Mouse (Mus musculus) MEL (cell line): ENCODE results near the gene Wdr1. TPM values are rescaled to one million over a fixed set of nuclear protein-coding genes. Genes with fewer than 3 reads are reported as not detected.

Experiments used
- DNase-seq: peaks from one replicate; pipeline ENCODE4 v3.0.0; 2011; ENCODE audit warnings: low read depth, low spot score
- H3K27ac ChIP-seq: 2 replicates; pipeline ENCODE4 v1.5.1; 2012; ENCODE audit warnings: low read depth, mild to moderate bottlenecking, control low read depth, low read length, moderate library complexity; ENCODE audit not compliant: control insufficient read depth
- H3K27me3 ChIP-seq, 2 experiments: fragments of 150-350 bp in 1 of 2; sonication (generic) in 1 of 2; 2 replicates each; pipeline ENCODE4 v1.6.1; 2012; ENCODE audit warnings: low read length in 2 of 2, mild to moderate bottlenecking in 2 of 2, improper control_type of control experiment in 1 of 2, moderate library complexity in 1 of 2; ENCODE audit not compliant: insufficient read depth in 2 of 2, control insufficient read depth in 1 of 2
- H3K36me3 ChIP-seq, 2 experiments: 2 replicates each; pipeline ENCODE4 v1.6.1; 2012 to 2014; ENCODE audit warnings: low read length in 2 of 2, improper control_type of control experiment in 1 of 2, inconsistent platforms in 1 of 2, mild to moderate bottlenecking in 1 of 2; ENCODE audit not compliant: insufficient read depth in 2 of 2, control insufficient read depth in 1 of 2
- H3K4me1 ChIP-seq, 2 experiments: fragments of 150-350 bp in 1 of 2; sonication (generic) in 1 of 2; 2 replicates each; pipeline ENCODE4 v1.6.1; 2012; ENCODE audit warnings: low read length in 2 of 2, improper control_type of control experiment in 1 of 2, mild to moderate bottlenecking in 1 of 2; ENCODE audit not compliant: insufficient read depth in 2 of 2, control insufficient read depth in 1 of 2
- H3K4me3 ChIP-seq, 2 experiments: fragments of 150-350 bp in 1 of 2; sonication (generic) in 1 of 2; 2 replicates each; pipeline ENCODE4 v1.5.1; 2012; ENCODE audit warnings: low read depth in 2 of 2, low read length in 2 of 2, mild to moderate bottlenecking in 2 of 2, moderate library complexity in 2 of 2, control low read depth in 1 of 2, improper control_type of control experiment in 1 of 2; ENCODE audit not compliant: control insufficient read depth in 1 of 2, insufficient read depth in 1 of 2
- H3K79me2 ChIP-seq: 2 replicates; pipeline ENCODE4 v1.6.1; 2012; ENCODE audit warnings: mild to moderate bottlenecking, low read length, moderate library complexity; ENCODE audit not compliant: control insufficient read depth, poor library complexity, insufficient read depth
- H3K9ac ChIP-seq: 2 replicates; pipeline ENCODE4 v1.6.1; 2012; ENCODE audit warnings: low read depth, mild to moderate bottlenecking, control low read depth, low read length, moderate library complexity; ENCODE audit not compliant: control insufficient read depth, poor library complexity, severe bottlenecking
- H3K9me3 ChIP-seq: fragments of 150-350 bp; sonication (generic); replicated peaks from 2 replicates; pipeline ENCODE4 v1.6.1; 2012; ENCODE audit warnings: mild to moderate bottlenecking, low read length, improper control_type of control experiment, moderate library complexity; ENCODE audit not compliant: insufficient read depth
- BHLHE40 ChIP-seq: IDR thresholded peaks from 2 replicates; pipeline ENCODE4 v1.6.1; 2012; ENCODE audit warnings: low read depth, mild to moderate bottlenecking, inconsistent platforms, low read length, improper control_type of control experiment, borderline replicate concordance
- CHD1 ChIP-seq: IDR thresholded peaks from 2 replicates; pipeline ENCODE4 v1.6.1; 2012; ENCODE audit warnings: low read depth, mild to moderate bottlenecking, inconsistent platforms, low read length, improper control_type of control experiment
- E2F4 ChIP-seq: IDR thresholded peaks from 2 replicates; pipeline ENCODE4 v1.6.1; 2011; ENCODE audit warnings: low read depth, low read length, improper control_type of control experiment, borderline replicate concordance
- ELF1 ChIP-seq: IDR thresholded peaks from 2 replicates; pipeline ENCODE4 v1.6.1; 2014; ENCODE audit warnings: low read depth, mild to moderate bottlenecking, inconsistent platforms, low read length, improper control_type of control experiment, moderate library complexity
- EP300 ChIP-seq, 2 experiments: IDR thresholded peaks; 2 replicates each; pipeline ENCODE4 v1.6.1; 2011; ENCODE audit warnings: improper control_type of control experiment in 2 of 2, low read length in 2 of 2, low read depth in 1 of 2, mild to moderate bottlenecking in 1 of 2
- ETS1 ChIP-seq: IDR thresholded peaks from 2 replicates; pipeline ENCODE4 v1.6.1; 2012; ENCODE audit warnings: low read depth, mild to moderate bottlenecking, inconsistent platforms, low read length, improper control_type of control experiment, moderate library complexity
- JUND ChIP-seq: IDR thresholded peaks from 2 replicates; pipeline ENCODE4 v1.6.1; 2011; ENCODE audit warnings: low read depth, mild to moderate bottlenecking, improper control_type of control experiment, low read length
- KAT2A ChIP-seq: conservative IDR thresholded peaks from 2 replicates; pipeline ENCODE4 v1.6.1; 2012; ENCODE audit warnings: low read depth, low read length, improper control_type of control experiment, inconsistent platforms
- MAX ChIP-seq: IDR thresholded peaks from 2 replicates; pipeline ENCODE4 v1.6.1; 2011; ENCODE audit warnings: low read length, improper control_type of control experiment
- MAZ ChIP-seq: IDR thresholded peaks from 2 replicates; pipeline ENCODE4 v1.6.1; 2012; ENCODE audit warnings: low read depth, mild to moderate bottlenecking, inconsistent platforms, low read length, improper control_type of control experiment
- MXI1 ChIP-seq: IDR thresholded peaks from 2 replicates; pipeline ENCODE4 v1.6.1; 2011; ENCODE audit warnings: mild to moderate bottlenecking, low read depth, low read length, improper control_type of control experiment
- MYB ChIP-seq: IDR thresholded peaks from 2 replicates; pipeline ENCODE4 v1.6.1; 2011; ENCODE audit warnings: mild to moderate bottlenecking, low read depth, low read length, improper control_type of control experiment
- MYC ChIP-seq: IDR thresholded peaks from 2 replicates; pipeline ENCODE4 v1.6.1; 2011; ENCODE audit warnings: low read depth, mild to moderate bottlenecking, low read length, improper control_type of control experiment, moderate library complexity
- NELFE ChIP-seq: IDR thresholded peaks from 2 replicates; pipeline ENCODE4 v1.6.1; 2011; ENCODE audit warnings: low read depth, low read length, improper control_type of control experiment
- POLR2A ChIP-seq, 2 experiments: IDR thresholded peaks; 2 replicates each; pipeline ENCODE4 v1.6.1; 2011 to 2012; ENCODE audit warnings: low read length in 2 of 2, mild to moderate bottlenecking in 2 of 2, control low read depth in 1 of 2, improper control_type of control experiment in 1 of 2, low read depth in 1 of 2, moderate library complexity in 1 of 2; ENCODE audit not compliant: control insufficient read depth in 1 of 2, insufficient read depth in 1 of 2, poor library complexity in 1 of 2
- RAD21 ChIP-seq: IDR thresholded peaks from 2 replicates; pipeline ENCODE4 v1.6.1; 2011; ENCODE audit warnings: mild to moderate bottlenecking, low read depth, low read length, improper control_type of control experiment
- SIN3A ChIP-seq: IDR thresholded peaks from 2 replicates; pipeline ENCODE4 v1.6.1; 2012; ENCODE audit warnings: low read length, improper control_type of control experiment, inconsistent platforms
- SMC3 ChIP-seq: IDR thresholded peaks from 2 replicates; pipeline ENCODE4 v1.6.1; 2011; ENCODE audit warnings: low read depth, low read length, improper control_type of control experiment
- TBP ChIP-seq: IDR thresholded peaks from 2 replicates; pipeline ENCODE4 v1.8.0; 2011; ENCODE audit warnings: low read depth, low read length, improper control_type of control experiment
- TCF12 ChIP-seq: IDR thresholded peaks from 2 replicates; pipeline ENCODE4 v1.6.1; 2014; ENCODE audit warnings: low read depth, mild to moderate bottlenecking, inconsistent platforms, low read length, improper control_type of control experiment, moderate library complexity
- UBTF ChIP-seq: IDR thresholded peaks from 2 replicates; pipeline ENCODE4 v1.6.1; 2012; ENCODE audit warnings: low read depth, mild to moderate bottlenecking, inconsistent platforms, low read length, improper control_type of control experiment, moderate library complexity, borderline replicate concordance; ENCODE audit not compliant: insufficient read depth
- USF2 ChIP-seq, 2 experiments: IDR thresholded peaks; 2 replicates each; pipeline ENCODE4 v1.6.1; 2011 to 2012; ENCODE audit warnings: improper control_type of control experiment in 2 of 2, low read length in 2 of 2, borderline replicate concordance in 1 of 2, inconsistent platforms in 1 of 2, low read depth in 1 of 2, mild to moderate bottlenecking in 1 of 2; ENCODE audit not compliant: insufficient read depth in 1 of 2
- ZC3H11A ChIP-seq: IDR thresholded peaks from 2 replicates; pipeline ENCODE4 v1.6.1; 2012; ENCODE audit warnings: low read depth, mild to moderate bottlenecking, inconsistent platforms, low read length, improper control_type of control experiment
- ZKSCAN1 ChIP-seq: IDR thresholded peaks from 2 replicates; pipeline ENCODE4 v1.6.1; 2012; ENCODE audit warnings: low read depth, mild to moderate bottlenecking, inconsistent platforms, low read length, improper control_type of control experiment, moderate library complexity
- ZMIZ1 ChIP-seq: IDR thresholded peaks from 2 replicates; pipeline ENCODE4 v1.6.1; 2012; ENCODE audit warnings: low read depth, mild to moderate bottlenecking, inconsistent platforms, low read length, improper control_type of control experiment, moderate library complexity
- polyA plus RNA-seq, 2 experiments: library from polyadenylated mRNA; stranded (reverse) in 1 of 2; unstranded in 1 of 2; fragments of >175 nt in 1 of 2; fragments of >200 nt in 1 of 2; gene quantifications; 2 replicates each; pipeline versions ENCODE4 v1.2.1 to v1.2.4; 2012; ENCODE audit warnings: low replicate concordance in 2 of 2, low read depth in 1 of 2; ENCODE audit not compliant: insufficient read length in 2 of 2, insufficient read depth in 1 of 2, missing spikeins in 1 of 2
- total RNA-seq: library from RNA; depleted of rRNA; stranded (reverse); fragments of 300-350 nt; gene quantifications from 2 replicates; pipeline ENCODE4 v1.2.3, GENCODE M21; 2012

Gene Wdr1
- total and polyA plus RNA-seq, 3 experiments, result 144 to 174 TPM; not detected in 1

- TF ChIP-seq UBTF (no peak), ZKSCAN1 (no peak), ZMIZ1 (peak; percentile 93), E2F4 (0 out of 2 replicates have a peak, but pooled peaks have one; percentile 50), MXI1 (peak; percentile 85; the same call in 1 of the 2 replicates), SMC3 (no peak), TBP (peak; percentile 83), BHLHE40 (0 out of 2 replicates have a peak, but pooled peaks have one; percentile 7), ZC3H11A (no peak), JUND (no peak), MAX (no peak), MAZ (peak; percentile 76), RAD21 (no peak), ELF1 (peak; percentile 99), MYC (no peak), NELFE (peak; percentile 96), CHD1 (no peak; the same call in 1 of the 2 replicates), EP300 (IDR thresholded peaks at IDR 0.05; ENCODE audit: low read depth in 1 of 2, low read length in 2 of 2) (no peak; a peak in 1 of 4 replicates)
These were observed 1.5 kb downstream of the Wdr1 start (continued) for GRCm38 (mm10) chr5:38561426-38562024.

- DNase-seq, result peak; percentile 85
- Histone ChIP-seq H3K9me3 (no peaks in the 10 kb centered on the region), H3K79me2 (peaks cover 43% of the 10 kb centered on the region), H3K27me3 (no peaks in the 10 kb centered on the region), H3K36me3 (peaks cover 8 to 11% of the 10 kb centered on the region in 2 experiments), H3K9ac (peak overlapping the region; percentile 96), H3K27ac (peak overlapping the region; percentile 72), H3K4me3 (peak overlapping the region; percentile 67 to 83), H3K4me1 (peaks cover 6 to 13% of the 10 kb centered on the region in 2 experiments; a peak in 3 of 4 replicates)
- TF ChIP-seq MAZ (peak; percentile 42; the same call in 1 of the 2 replicates), POLR2A (IDR thresholded peaks at IDR 0.05; ENCODE audit: control insufficient read depth in 1 of 2, insufficient read depth in 1 of 2, low read depth in 1 of 2, low read length in 2 of 2, poor library complexity in 1 of 2) (peak; percentile 3 to 40; a peak in 2 of 4 replicates), NELFE (peak; percentile 46; the same call in 1 of the 2 replicates), MXI1 (peak; percentile 63), SMC3 (peak; percentile 7; the same call in 1 of the 2 replicates), SIN3A (peak; percentile 63; the same call in 1 of the 2 replicates), ELF1 (peak; percentile 50), USF2 (IDR thresholded peaks at IDR 0.05; ENCODE audit: borderline replicate concordance in 1 of 2, insufficient read depth in 1 of 2, low read depth in 1 of 2, low read length in 2 of 2) (no peak), MYB (0 out of 2 replicates have a peak, but pooled peaks have one; percentile 16), KAT2A (no peak), ETS1 (no peak), TCF12 (0 out of 2 replicates have a peak, but pooled peaks have one; percentile 3), TBP (0 out of 2 replicates have a peak, but pooled peaks have one; percentile 12)
These were observed 2.2 kb downstream of the Wdr1 start for GRCm38 (mm10) chr5:38560586-38561425.
